Mouse (Mus musculus): ENCODE data around the gene Kcna3.
A peak's percentile ranks its signal among the peaks of the same experiment; 100 is the strongest.

Kcna3 gene

GRCm38 (mm10) chr3:107065510-107066095 is 29.6 kb downstream of the Kcna3 start:
- no peak for DNase-seq

GRCm38 (mm10) chr3:107066165-107066850 is 30.3 kb downstream of the Kcna3 start:
- DNase-seq = no peak

- DNase-seq = no peak
Measured at GRCm38 (mm10) chr3:107067245-107067644, 31.3 kb downstream of the Kcna3 start.

DNA sequence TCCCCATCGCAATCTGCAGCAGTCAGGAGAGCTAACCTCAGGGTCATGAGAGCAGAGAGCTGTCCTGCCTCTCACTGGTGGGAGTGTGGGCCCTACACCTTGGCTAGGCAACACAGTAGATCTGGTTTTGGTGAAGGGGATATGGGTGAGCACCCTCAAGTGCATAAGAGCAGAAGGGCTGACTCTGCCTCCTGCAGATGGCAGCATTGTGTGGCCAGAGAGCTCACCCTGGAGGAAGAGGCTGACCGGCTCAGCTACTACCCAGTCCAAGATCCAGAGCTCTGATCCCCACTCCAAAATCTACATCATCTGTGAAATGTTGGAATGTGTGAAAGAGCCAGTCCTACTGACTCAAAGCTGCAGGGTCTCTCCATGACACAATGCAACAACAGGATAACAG is 37.9 kb downstream of the Kcna3 start:
- DNase-seq = no peak

DNA sequence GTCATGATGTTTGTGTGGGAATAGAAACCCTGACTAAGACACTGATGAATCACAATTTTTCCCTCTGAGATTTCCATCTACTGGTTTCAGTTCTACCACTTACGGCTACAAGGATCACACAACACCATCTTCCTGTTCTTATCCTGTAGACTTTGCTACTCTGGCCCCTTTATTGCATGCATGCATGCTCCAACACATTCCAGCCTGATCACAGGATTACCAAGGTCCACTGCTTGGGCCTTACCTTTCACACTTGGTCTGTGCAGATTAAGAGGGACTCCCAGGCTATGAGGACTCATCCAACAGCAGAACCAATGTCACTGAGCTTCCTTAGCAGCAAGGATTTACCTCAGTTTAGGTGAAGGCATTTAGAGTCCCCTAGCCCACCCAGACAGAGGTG is 39.7 kb downstream of the Kcna3 start:
- DNase-seq = no peak

- DNase-seq = no peak
Measured at GRCm38 (mm10) chr3:107076658-107077057, 40.7 kb downstream of the Kcna3 start.

DNA sequence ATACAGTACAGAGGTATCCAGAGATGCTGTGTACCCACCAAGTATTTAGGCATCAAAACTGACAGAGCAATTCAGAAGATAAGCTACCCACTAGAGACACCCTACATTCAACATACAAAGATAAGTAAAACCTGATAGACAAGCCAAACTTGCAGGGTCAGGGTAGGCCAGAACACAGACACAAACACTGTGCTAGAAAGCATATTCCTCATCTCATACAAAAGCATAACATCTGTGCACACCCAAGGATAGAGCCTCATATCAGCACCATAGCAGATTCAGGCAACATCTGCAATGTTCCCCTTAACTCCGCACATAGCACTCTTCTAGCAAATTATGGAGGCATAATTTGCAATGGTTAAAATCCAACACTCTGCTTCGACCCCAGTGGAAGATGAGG is 41.1 kb downstream of the Kcna3 start:
- no peak for DNase-seq

DNA sequence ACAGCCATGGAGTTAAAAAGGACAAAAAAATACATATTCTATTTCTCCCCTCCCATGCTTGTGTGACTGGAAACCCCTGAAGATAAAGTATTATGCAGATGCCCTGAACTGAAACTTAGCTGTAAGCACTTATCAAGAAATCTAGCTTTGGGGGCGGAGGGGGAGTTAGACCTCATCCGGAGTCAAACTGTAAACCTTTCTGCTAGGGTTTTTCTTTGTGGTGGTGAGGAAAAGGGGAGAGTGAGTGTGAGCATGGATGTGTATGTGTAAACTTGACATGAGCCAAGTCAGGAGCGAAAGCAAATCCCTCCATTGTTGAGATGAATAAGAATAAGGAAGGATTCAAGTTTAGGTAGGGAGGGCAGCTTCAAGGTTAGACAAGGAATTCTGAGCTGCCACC is 44.8 kb downstream of the Kcna3 start:
- DNase-seq = no peak

- DNase-seq = peak; percentile 5 to 19
Measured at GRCm38 (mm10) chr3:107081227-107081626, 45.3 kb downstream of the Kcna3 start.

DNA sequence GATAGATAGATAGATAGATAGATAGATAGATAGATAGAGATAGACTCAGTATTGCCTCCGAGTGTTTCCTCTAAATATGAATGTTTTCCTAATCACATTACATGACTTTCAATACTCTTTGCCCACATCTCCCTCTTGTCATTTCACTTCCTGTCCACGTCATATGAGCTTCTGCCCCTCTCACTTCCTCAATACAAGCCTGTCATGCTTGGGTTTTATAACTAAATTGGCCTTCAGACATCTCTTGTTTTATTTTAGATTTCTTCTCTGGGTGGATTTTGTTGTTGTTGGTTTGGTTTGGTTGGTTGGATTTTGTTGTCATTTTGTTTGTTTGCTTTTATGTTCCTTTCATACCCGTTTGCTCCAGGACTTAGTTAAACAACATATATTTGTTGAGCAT is 48.6 kb downstream of the Kcna3 start:
- no peak for DNase-seq

DNA sequence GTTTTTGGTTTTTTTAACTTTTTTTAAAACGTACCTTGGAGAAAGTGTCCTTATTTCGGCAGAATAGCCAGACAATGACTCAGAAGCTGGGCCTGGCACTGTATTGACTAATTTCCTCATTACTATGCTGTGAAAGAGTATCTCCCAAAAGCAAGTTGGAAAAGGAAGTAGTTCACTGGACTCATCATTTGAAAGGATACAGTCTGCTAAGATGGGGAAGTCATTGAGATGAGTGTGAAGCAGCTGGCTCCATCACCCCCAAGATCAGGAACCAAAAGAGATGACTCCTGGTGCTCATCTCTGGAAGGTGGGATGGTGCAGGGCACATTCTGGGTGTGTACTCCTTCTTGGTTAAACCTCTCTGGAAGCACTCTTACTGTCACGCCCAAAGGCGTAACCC is 51.4 kb downstream of the Kcna3 start:
- no peak for DNase-seq
